Mouse (Mus musculus) embryonic facial prominence, embryonic 14.5 days (tissue): Measurements from ENCODE around the gene Emilin2. TPM values are rescaled to one million over a fixed set of nuclear protein-coding genes. Genes with fewer than 3 reads are reported as not detected.

Source experiments
- ATAC-seq: fragments of 200-750 bp; cut with Nextera tagmentation; 2 replicates; pipeline ENCODE4 v1.8.0; 2017; ENCODE audit warnings: low read depth, moderate number of reproducible peaks, moderate TSS enrichment
- DNase-seq: peaks from one replicate; pipeline ENCODE4 v3.0.0-alpha.2; 2015; ENCODE audit warnings: low spot score
- H3K27ac ChIP-seq: fragments of 300-500 bp; sonication (generic); replicated peaks from 2 replicates; pipeline ENCODE4 v1.5.1; 2014; ENCODE audit warnings: low read depth, mild to moderate bottlenecking, low read length, moderate library complexity
- H3K27me3 ChIP-seq: fragments of 300-500 bp; sonication (generic); replicated peaks from 2 replicates; pipeline ENCODE4 v1.6.1; 2014; ENCODE audit warnings: low read length; ENCODE audit not compliant: control insufficient read depth, insufficient read depth
- H3K36me3 ChIP-seq: fragments of 300-500 bp; sonication (generic); 2 replicates; pipeline ENCODE4 v1.6.1; 2014; ENCODE audit warnings: low read length, mixed read lengths; ENCODE audit not compliant: control insufficient read depth, insufficient read depth
- H3K4me1 ChIP-seq: fragments of 300-500 bp; sonication (generic); 2 replicates; pipeline ENCODE4 v1.6.1; 2014; ENCODE audit warnings: antibody characterized with exemption, low read length; ENCODE audit not compliant: control insufficient read depth, insufficient read depth
- H3K4me2 ChIP-seq: fragments of 300-500 bp; sonication (generic); 2 replicates; pipeline ENCODE4 v1.6.1; 2014; ENCODE audit warnings: low read depth, mild to moderate bottlenecking, low read length, moderate library complexity, mixed read lengths
- H3K4me3 ChIP-seq: fragments of 300-500 bp; sonication (generic); 2 replicates; pipeline ENCODE4 v1.5.1; 2014; ENCODE audit warnings: low read depth, mild to moderate bottlenecking, low read length
- H3K9ac ChIP-seq: fragments of 300-500 bp; sonication (generic); 2 replicates; pipeline ENCODE4 v1.6.1; 2014; ENCODE audit warnings: low read depth, mild to moderate bottlenecking, low read length, moderate library complexity, mixed read lengths
- H3K9me3 ChIP-seq: fragments of 300-500 bp; sonication (generic); 2 replicates; pipeline ENCODE4 v1.6.1; 2016; ENCODE audit warnings: low read length; ENCODE audit not compliant: control insufficient read depth
- WGBS: fragments of 180-500 bp; shearing (Covaris S2); extraction: QIAGEN DNeasy Blood & Tissue Kit; methylation state at CpG from one replicate; pipeline ENCODE4 v1.1.7; 2014; 5-methylcytosine and 5-hydroxymethylcytosine counted together
- polyA plus RNA-seq: library from polyadenylated mRNA; unstranded; fragments of >200 nt; fragmentation: Nextera tagmentation; extraction: Ambion mirVana; gene quantifications from 2 replicates; pipeline ENCODE4 v1.2.1, GENCODE M21; 2014

The Emilin2 gene
- polyA plus RNA-seq, 1 experiment from 2014 or later, result 24.5 TPM

DNA sequence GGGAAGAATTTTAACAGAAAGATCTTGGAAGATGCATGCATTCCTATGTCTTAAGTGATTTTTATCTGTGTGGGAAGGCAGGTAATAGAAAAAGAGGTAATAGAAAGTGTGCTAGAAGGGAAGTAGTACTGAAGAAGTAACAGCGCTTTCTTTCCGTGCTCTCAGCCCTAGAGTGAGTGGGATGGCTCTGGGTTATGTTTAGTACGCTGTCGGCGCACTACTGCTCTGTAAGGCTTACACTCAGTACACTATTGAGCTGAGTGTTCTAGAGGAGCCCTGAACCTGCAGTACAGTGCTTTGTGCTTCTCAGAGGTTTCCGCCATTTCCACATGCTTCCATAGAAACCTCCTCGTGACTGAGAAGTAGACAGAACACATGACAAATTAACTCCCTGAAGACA, 83.1 kb downstream of the Emilin2 start:
- 79% methylated on average over 7 of the region's 7 CpGs for WGBS
- Histone ChIP-seq H3K27me3 (no peaks in the 10 kb centered on the region), H3K27ac (no peak overlapping the region), H3K9me3 (no peaks in the 10 kb centered on the region), H3K36me3 (peaks cover 36% of the 10 kb centered on the region), H3K4me1 (no peaks in the 10 kb centered on the region), H3K4me2 (no peak overlapping the region), H3K9ac (no peak overlapping the region), H3K4me3 (no peak overlapping the region)
- DNase-seq (no peak), ATAC-seq (no peak)

DNA sequence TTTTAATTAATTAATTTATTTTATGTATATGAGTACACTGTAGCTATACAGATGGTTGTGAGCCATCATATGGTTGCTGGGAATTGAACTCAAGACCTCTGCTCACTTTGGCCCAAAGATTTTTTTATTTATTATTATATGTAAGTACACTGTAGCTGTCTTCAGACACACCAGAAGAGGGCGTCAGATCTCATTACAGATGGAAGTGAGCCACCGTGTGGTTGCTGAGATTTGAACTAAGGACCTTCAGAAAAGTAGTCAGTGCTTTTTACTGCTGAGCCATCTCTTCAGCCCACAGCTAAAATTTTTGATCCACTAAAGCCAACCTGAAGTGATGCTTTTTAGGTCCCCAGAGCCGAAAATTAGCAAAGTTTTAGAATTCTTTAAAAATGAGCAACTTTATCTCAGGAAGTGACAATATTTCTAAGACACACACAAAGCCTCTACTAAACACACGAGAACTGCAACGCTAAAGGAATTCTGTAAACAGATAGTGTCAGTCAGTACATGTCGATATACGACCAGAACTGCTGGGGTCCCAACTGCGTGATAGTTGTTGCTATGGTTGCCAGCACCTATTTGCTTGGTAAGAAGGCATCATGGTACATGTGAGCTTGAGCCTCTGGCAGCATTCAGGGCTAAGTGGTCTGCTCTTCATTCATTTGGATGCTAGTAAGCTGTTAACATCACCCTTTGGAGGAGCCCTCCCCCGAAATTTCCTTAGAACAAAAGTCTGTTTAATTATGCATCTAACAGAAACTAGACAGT, 84.5 kb downstream of the Emilin2 start:
- Histone ChIP-seq H3K9ac (no peak overlapping the region), H3K4me2 (no peak overlapping the region), H3K27me3 (no peaks in the 10 kb centered on the region), H3K27ac (no peak overlapping the region), H3K9me3 (no peaks in the 10 kb centered on the region), H3K36me3 (peaks cover 25% of the 10 kb centered on the region), H3K4me1 (no peaks in the 10 kb centered on the region), H3K4me3 (no peak overlapping the region)
- DNase-seq, result no peak
- 86% methylated on average over 9 of the region's 9 CpGs for WGBS
- no peak for ATAC-seq

DNA sequence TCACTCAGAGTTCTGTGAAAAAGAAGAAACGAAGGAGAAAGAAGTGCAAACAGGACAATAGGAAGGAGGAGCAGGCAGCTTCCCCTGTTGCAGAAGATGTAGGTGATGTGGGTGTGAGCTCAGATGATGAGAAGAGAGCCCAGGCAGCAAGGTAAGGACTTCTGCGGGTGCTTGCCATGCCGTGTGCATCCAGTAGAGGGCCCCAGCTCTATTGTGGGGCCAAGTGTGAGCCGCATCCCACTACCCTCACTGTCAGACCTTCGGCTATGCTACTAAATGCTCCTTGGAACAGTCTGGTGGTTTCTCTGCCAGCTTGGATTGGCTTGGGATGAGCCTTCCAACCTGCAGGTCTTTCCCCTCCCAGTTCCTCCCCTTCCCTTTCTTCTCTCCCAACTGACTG, 86.7 kb downstream of the Emilin2 start:
- H3K27ac ChIP-seq, result no peak overlapping the region
- no peak for ATAC-seq
- H3K36me3 ChIP-seq, result peaks cover 16% of the 10 kb centered on the region
- WGBS, result 32% methylated on average over 4 of the region's 5 CpGs
- peak; percentile 34 for DNase-seq
- H3K4me2 ChIP-seq, result no peak overlapping the region
- no peaks in the 10 kb centered on the region for H3K27me3 ChIP-seq
- no peak overlapping the region for H3K4me3 ChIP-seq
- no peaks in the 10 kb centered on the region for H3K4me1 ChIP-seq
- no peaks in the 10 kb centered on the region for H3K9me3 ChIP-seq
- no peak overlapping the region for H3K9ac ChIP-seq

DNA sequence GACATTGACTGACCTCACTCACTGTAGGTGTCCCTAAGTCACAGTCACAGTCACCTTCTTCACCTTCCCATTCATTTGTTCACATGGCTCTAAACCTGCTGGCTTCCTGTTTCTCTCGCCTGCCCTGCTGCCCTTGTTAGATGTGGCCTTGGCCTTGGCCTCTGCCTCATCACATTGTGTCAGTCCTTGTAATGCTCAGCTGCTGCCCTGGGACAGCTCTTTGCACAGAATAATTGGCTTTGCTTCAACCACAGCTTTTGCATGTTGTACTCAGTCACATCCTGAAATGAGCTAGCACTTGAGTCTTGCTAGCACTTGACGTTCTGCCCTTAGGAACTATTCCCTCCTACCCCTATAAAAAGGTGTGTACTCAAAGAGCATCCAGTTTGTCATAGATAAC, 87.3 kb downstream of the Emilin2 start:
- H3K27me3 ChIP-seq, result no peaks in the 10 kb centered on the region
- H3K4me3 ChIP-seq, result no peak overlapping the region
- H3K36me3 ChIP-seq, result peaks cover 16% of the 10 kb centered on the region
- H3K9me3 ChIP-seq, result no peaks in the 10 kb centered on the region
- no peak for DNase-seq
- H3K4me1 ChIP-seq, result no peaks in the 10 kb centered on the region
- WGBS, result 63% methylated on average over 2 of the region's 2 CpGs
- no peak overlapping the region for H3K9ac ChIP-seq
- no peak overlapping the region for H3K4me2 ChIP-seq
- ATAC-seq, result no peak
- no peak overlapping the region for H3K27ac ChIP-seq

DNA sequence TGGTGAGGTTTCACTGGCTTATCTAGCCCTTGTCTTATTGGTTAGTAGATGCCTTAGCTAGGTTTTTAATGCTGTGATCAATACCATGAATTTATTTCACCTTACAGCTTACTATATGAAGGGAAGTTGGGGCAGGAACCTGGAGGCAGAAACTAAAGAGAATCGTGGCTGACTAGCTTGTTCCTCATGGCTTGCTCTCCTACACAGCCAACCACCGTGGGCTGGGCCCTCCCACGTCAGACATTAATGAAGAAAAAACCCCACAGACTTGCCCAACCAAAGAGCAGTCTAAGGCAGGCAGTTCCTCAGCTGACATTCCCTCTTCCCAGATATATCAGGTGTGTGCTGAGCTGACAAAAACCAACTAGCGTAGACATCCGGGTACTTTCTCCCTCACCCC, 88.1 kb downstream of the Emilin2 start:
- ATAC-seq (no peak), DNase-seq (no peak)
- Histone ChIP-seq H3K4me2 (no peak overlapping the region), H3K36me3 (peaks cover 16% of the 10 kb centered on the region), H3K27ac (no peak overlapping the region), H3K4me3 (no peak overlapping the region), H3K9me3 (no peaks in the 10 kb centered on the region), H3K9ac (no peak overlapping the region), H3K27me3 (no peaks in the 10 kb centered on the region), H3K4me1 (no peaks in the 10 kb centered on the region)
- 79% methylated on average over 5 of the region's 5 CpGs for WGBS

DNA sequence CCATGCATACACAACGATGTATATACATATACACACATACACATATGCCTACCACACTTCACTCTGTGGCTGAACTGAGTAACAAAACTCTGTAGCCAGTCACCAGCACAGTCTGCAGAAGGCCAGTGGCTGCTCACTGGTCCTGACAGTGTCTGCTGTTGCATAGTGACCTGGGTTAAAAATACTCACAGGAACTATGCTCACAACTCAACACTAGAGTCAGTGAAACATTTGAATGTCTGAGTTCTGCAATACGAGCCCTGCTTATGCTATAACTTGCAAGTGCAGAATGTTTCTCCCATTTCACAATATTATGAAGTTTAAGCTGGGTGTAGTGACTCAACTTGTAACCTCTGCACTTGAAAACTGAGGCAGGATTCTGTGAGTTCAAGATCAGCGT, 90.4 kb downstream of the Emilin2 start:
- DNase-seq (no peak), ATAC-seq (no peak)
- H3K27me3 ChIP-seq, result no peaks in the 10 kb centered on the region
- no peak overlapping the region for H3K27ac ChIP-seq
- no peak overlapping the region for H3K9ac ChIP-seq
- no peaks in the 10 kb centered on the region for H3K4me1 ChIP-seq
- 78% methylated on average over 3 of the region's 3 CpGs for WGBS
- 0 out of 2 replicates have a peak, but pooled peaks cover 4% of the 10 kb centered on the region for H3K9me3 ChIP-seq
- H3K36me3 ChIP-seq, result peaks cover 26% of the 10 kb centered on the region
- no peak overlapping the region for H3K4me3 ChIP-seq
- no peak overlapping the region for H3K4me2 ChIP-seq

DNA sequence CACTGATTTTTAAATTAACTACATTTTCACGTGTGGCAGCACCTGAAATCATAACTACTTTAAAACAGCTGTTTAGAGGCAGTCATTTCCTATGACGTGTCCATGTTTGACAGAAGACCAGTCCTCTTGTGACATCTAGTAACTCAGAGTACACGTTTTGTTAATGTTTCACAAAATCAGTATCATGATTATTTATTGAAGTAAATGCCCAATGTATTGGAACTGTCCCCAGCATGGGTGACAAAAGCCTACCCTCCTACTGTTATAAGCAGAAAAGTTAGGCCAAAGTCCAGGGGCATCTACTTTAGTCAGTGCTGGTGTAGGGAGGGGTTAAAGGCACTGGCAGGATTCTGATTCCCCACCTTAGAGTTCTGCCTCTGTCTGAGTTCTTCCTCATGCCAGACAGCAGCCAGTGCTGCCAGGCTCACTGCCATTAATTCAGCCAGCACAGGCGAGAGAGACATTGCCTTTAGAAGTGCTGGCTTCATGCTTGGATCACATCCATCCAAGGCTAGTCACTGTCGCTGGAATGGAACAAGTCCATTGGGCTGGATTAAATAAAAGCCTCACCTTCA, 94.6 kb downstream of the Emilin2 start:
- 83% methylated on average over 5 of the region's 5 CpGs for whole genome bisulfite sequencing
- no peak overlapping the region for H3K9ac ChIP-seq
- H3K9me3 ChIP-seq, result 0 out of 2 replicates have a peak, but pooled peaks cover 4% of the 10 kb centered on the region
- DNase-seq, result no peak
- H3K27ac ChIP-seq, result no peak overlapping the region
- no peak overlapping the region for H3K4me2 ChIP-seq
- H3K4me1 ChIP-seq, result no peaks in the 10 kb centered on the region; the same call in 1 of the 2 replicates
- no peaks in the 10 kb centered on the region for H3K27me3 ChIP-seq
- ATAC-seq, result no peak
- H3K36me3 ChIP-seq, result peaks cover 19% of the 10 kb centered on the region
- no peak overlapping the region for H3K4me3 ChIP-seq

DNA sequence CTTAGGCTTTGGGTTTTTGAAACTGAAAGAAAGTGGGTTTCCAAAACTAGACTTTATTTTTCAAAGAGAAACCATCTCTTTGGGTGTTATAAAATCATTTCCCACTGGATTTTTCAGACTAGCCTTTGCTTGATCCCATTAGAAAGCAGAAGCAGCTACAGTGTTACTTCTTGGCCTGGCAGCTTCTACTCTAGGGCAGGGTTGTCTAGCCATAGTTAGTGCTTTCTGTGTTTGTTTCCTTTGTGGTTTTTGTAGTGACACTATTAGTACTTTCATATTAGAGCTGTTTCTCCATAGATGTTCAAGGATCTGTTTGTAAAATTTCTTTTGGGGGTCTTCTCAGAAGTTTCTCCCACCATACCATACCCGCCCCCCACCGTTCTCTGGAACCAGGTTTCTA, 95.5 kb downstream of the Emilin2 start:
- peaks cover 18% of the 10 kb centered on the region for H3K36me3 ChIP-seq
- no peak overlapping the region for H3K4me3 ChIP-seq
- no peak for DNase-seq
- no peak overlapping the region for H3K4me2 ChIP-seq
- WGBS, result 78% methylated on average over 2 of the region's 2 CpGs
- H3K9ac ChIP-seq, result no peak overlapping the region
- H3K4me1 ChIP-seq, result no peaks in the 10 kb centered on the region; the same call in 1 of the 2 replicates
- H3K27ac ChIP-seq, result no peak overlapping the region
- no peak for ATAC-seq
- H3K27me3 ChIP-seq, result no peaks in the 10 kb centered on the region
- 0 out of 2 replicates have a peak, but pooled peaks cover 4% of the 10 kb centered on the region for H3K9me3 ChIP-seq
